Mouse (Mus musculus): ENCODE data around the gene Asap2. TPM values are rescaled to one million over a fixed set of nuclear protein-coding genes. Genes with fewer than 3 reads are reported as not detected.

The Asap2 gene
- polyA plus RNA-seq, 1 experiment: 3.6 TPM

DNA sequence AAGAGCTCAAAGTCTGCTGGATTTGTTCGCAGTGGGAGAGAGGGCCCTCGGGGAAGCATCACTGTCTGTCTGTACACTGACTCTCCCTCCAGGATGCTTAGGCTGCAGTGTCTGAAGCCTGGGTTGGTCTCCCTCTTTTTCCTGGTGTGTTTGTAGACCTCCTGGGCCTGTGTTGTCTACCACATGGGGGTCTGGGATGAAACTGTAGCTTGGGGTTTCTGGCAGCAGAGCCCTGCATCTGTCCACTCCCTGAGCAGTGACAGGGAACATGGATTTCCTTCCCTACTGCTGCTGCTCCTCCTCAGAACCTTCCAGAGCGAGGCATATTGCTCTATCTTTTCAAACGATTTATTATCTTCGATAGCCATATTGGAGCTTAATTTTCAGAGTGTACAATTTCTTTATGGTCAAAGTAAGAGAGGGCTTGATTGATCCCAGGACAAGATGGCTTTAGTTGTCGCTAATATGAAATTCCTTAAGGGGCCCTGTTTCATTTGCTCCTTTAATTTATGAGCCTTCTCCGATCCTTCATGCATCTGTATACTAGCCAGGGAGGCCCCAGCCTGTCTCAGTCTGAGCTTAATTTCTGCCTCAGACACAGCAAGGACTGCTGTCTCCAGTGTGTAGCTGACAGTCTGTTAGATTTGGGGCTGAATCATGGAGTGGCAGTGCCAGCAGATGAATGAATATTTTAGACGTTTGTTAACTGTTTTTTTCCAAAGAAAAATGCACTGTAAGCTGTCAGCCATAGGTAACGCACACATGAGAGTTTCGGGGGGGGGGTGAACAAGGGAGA is 135.6 kb downstream of the Asap2 start:
- no peaks in the 10 kb centered on the region for H3K27me3 ChIP-seq (ENCODE audit: control insufficient read depth, insufficient read depth, low read length)
- no peak overlapping the region for H3K27ac ChIP-seq (ENCODE audit: control insufficient read depth, insufficient read depth, low read length)
- no peak for DNase-seq
- 92% methylated on average over 10 of the region's 10 CpGs for WGBS
- H3K36me3 ChIP-seq (ENCODE audit: control insufficient read depth, insufficient read depth, low read length): no peaks in the 10 kb centered on the region
- peaks cover 7% of the 10 kb centered on the region; the same call in 1 of the 2 replicates for H3K4me1 ChIP-seq (replicated peaks; ENCODE audit: control insufficient read depth, insufficient read depth, low read length)
- no peak overlapping the region for H3K4me3 ChIP-seq (ENCODE audit: control insufficient read depth, insufficient read depth, low read length)
- TF ChIP-seq CTCF (IDR thresholded peaks at IDR 0.05; ENCODE audit: borderline replicate concordance, control insufficient read depth, extremely low read depth, insufficient read depth, low read length, poor library complexity) (no peak), POLR2A (IDR thresholded peaks at IDR 0.05; ENCODE audit: control insufficient read depth, extremely low read depth, insufficient read depth, low read length, poor library complexity) (no peak)

GRCm38 (mm10) chr12:21126516-21126915 is 136.3 kb downstream of the Asap2 start:
- Histone ChIP-seq H3K36me3 (ENCODE audit: control insufficient read depth, insufficient read depth, low read length) (no peaks in the 10 kb centered on the region), H3K27ac (ENCODE audit: control insufficient read depth, insufficient read depth, low read length) (no peak overlapping the region), H3K27me3 (ENCODE audit: control insufficient read depth, insufficient read depth, low read length) (no peaks in the 10 kb centered on the region), H3K4me1 (replicated peaks; ENCODE audit: control insufficient read depth, insufficient read depth, low read length) (peaks cover 7% of the 10 kb centered on the region; the same call in 1 of the 2 replicates), H3K4me3 (ENCODE audit: control insufficient read depth, insufficient read depth, low read length) (no peak overlapping the region)
- DNase-seq: no peak
- WGBS: 98% methylated on average over 4 of the region's 4 CpGs
- TF ChIP-seq POLR2A (IDR thresholded peaks at IDR 0.05; ENCODE audit: control insufficient read depth, extremely low read depth, insufficient read depth, low read length, poor library complexity): no peak
- TF ChIP-seq CTCF (IDR thresholded peaks at IDR 0.05; ENCODE audit: borderline replicate concordance, control insufficient read depth, extremely low read depth, insufficient read depth, low read length, poor library complexity): no peak

DNA sequence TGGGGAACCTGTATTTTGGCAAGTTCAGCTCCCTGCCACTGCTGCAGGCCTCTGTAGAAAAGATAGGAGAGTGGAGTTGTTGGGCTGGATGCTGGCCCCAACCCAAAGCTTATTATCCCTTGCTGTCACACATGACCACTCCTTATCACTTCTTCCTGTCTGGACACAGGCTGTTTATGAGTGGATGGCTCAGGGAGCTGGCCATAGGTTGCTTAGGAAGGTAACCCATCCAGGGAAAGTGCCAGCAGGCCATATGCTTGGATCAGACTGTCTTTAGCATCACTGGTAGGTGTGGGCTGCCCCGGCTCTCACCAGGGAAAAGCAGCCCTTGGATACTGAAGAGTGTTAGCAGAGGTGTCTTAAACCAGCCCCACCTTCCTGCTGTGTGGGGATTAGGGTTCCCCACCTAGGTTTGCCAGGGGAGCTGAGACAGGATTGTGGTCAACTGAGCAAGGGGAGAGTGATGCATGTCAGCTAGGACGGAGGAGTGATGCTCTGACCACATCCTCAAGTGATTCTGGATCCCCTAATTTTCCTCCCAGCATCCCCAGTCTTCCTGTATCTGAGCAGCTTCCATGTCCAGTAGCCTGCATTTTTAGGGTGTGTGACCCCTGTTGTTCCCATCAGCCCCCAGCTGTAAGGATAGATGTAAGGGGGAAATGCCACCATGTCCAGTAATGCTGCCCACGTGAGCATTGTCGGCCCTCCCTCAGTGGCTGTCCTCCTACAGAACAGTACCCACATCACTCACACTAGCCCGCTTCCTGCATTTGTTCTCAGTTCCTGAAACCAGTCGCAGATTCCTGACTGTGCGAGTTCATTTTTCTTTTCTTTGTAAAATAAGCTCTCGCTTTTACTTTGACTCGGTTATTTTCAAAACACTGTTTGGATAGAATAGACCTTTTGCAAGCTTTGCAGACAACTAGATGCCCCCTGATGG is 138.9 kb downstream of the Asap2 start:
- H3K4me3 ChIP-seq (ENCODE audit: control insufficient read depth, insufficient read depth, low read length): no peak overlapping the region
- H3K36me3 ChIP-seq (ENCODE audit: control insufficient read depth, insufficient read depth, low read length): no peaks in the 10 kb centered on the region
- no peaks in the 10 kb centered on the region for H3K27me3 ChIP-seq (ENCODE audit: control insufficient read depth, insufficient read depth, low read length)
- peaks cover 18% of the 10 kb centered on the region for H3K4me1 ChIP-seq (replicated peaks; ENCODE audit: control insufficient read depth, insufficient read depth, low read length)
- H3K27ac ChIP-seq (ENCODE audit: control insufficient read depth, insufficient read depth, low read length): no peak overlapping the region
- DNase-seq: no peak
- 35% methylated on average over 9 of the region's 9 CpGs for WGBS
- TF ChIP-seq POLR2A (IDR thresholded peaks at IDR 0.05; ENCODE audit: control insufficient read depth, extremely low read depth, insufficient read depth, low read length, poor library complexity) (no peak), CTCF (IDR thresholded peaks at IDR 0.05; ENCODE audit: borderline replicate concordance, control insufficient read depth, extremely low read depth, insufficient read depth, low read length, poor library complexity) (no peak)

GRCm38 (mm10) chr12:21130274-21130823 is 140.1 kb downstream of the Asap2 start:
- H3K27me3 ChIP-seq (ENCODE audit: control insufficient read depth, insufficient read depth, low read length): no peaks in the 10 kb centered on the region
- H3K4me1 ChIP-seq (replicated peaks; ENCODE audit: control insufficient read depth, insufficient read depth, low read length): peaks cover 18% of the 10 kb centered on the region
- H3K36me3 ChIP-seq (ENCODE audit: control insufficient read depth, insufficient read depth, low read length): no peaks in the 10 kb centered on the region
- no peak for DNase-seq
- 95% methylated on average over 10 of the region's 10 CpGs for WGBS
- TF ChIP-seq CTCF (IDR thresholded peaks at IDR 0.05; ENCODE audit: borderline replicate concordance, control insufficient read depth, extremely low read depth, insufficient read depth, low read length, poor library complexity): no peak
- no peak for TF ChIP-seq POLR2A (IDR thresholded peaks at IDR 0.05; ENCODE audit: control insufficient read depth, extremely low read depth, insufficient read depth, low read length, poor library complexity)
- H3K4me3 ChIP-seq (ENCODE audit: control insufficient read depth, insufficient read depth, low read length): no peak overlapping the region
- no peak overlapping the region for H3K27ac ChIP-seq (ENCODE audit: control insufficient read depth, insufficient read depth, low read length)

- Histone ChIP-seq H3K27ac (ENCODE audit: control insufficient read depth, insufficient read depth, low read length) (no peak overlapping the region), H3K27me3 (ENCODE audit: control insufficient read depth, insufficient read depth, low read length) (no peaks in the 10 kb centered on the region), H3K4me1 (replicated peaks; ENCODE audit: control insufficient read depth, insufficient read depth, low read length) (peaks cover 18% of the 10 kb centered on the region), H3K4me3 (ENCODE audit: control insufficient read depth, insufficient read depth, low read length) (no peak overlapping the region), H3K36me3 (ENCODE audit: control insufficient read depth, insufficient read depth, low read length) (no peaks in the 10 kb centered on the region)
- no peak for TF ChIP-seq CTCF (IDR thresholded peaks at IDR 0.05; ENCODE audit: borderline replicate concordance, control insufficient read depth, extremely low read depth, insufficient read depth, low read length, poor library complexity)
- no peak for TF ChIP-seq POLR2A (IDR thresholded peaks at IDR 0.05; ENCODE audit: control insufficient read depth, extremely low read depth, insufficient read depth, low read length, poor library complexity)
- no peak for DNase-seq
- 13% methylated on average over 10 of the region's 10 CpGs for WGBS
These were observed 142.3 kb downstream of the Asap2 start for GRCm38 (mm10) chr12:21132537-21132936.

DNA sequence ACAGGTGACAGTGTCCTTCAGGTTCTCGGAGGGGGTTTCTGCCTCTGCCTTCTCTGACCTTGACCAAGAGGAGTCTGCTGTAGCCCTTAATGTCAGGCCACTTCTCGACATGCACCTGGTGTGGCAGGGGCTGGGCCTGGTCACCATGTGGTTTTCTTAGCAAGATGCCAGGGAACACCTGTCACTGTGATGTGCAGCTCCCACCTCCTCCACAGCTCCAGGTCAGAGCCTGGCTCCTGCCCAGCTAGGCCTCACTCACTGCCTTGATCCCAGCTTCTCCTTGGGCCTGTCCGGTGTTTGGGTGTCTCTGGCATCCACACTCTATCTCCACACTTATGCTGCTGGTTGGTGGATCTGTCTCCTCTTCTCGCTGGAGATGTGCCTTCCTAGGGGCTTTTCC is 142.8 kb downstream of the Asap2 start:
- 60% methylated on average over 4 of the region's 4 CpGs for WGBS
- H3K36me3 ChIP-seq (ENCODE audit: control insufficient read depth, insufficient read depth, low read length): no peaks in the 10 kb centered on the region
- H3K27me3 ChIP-seq (ENCODE audit: control insufficient read depth, insufficient read depth, low read length): no peaks in the 10 kb centered on the region
- DNase-seq: no peak
- TF ChIP-seq POLR2A (IDR thresholded peaks at IDR 0.05; ENCODE audit: control insufficient read depth, extremely low read depth, insufficient read depth, low read length, poor library complexity) (no peak), CTCF (IDR thresholded peaks at IDR 0.05; ENCODE audit: borderline replicate concordance, control insufficient read depth, extremely low read depth, insufficient read depth, low read length, poor library complexity) (no peak)
- no peak overlapping the region for H3K27ac ChIP-seq (ENCODE audit: control insufficient read depth, insufficient read depth, low read length)
- no peak overlapping the region for H3K4me3 ChIP-seq (ENCODE audit: control insufficient read depth, insufficient read depth, low read length)
- peaks cover 18% of the 10 kb centered on the region for H3K4me1 ChIP-seq (replicated peaks; ENCODE audit: control insufficient read depth, insufficient read depth, low read length)

All from thymus, adult 2 months (tissue).